Mouse (Mus musculus) liver, postnatal 0 days (tissue): ENCODE measurements at regions not wholly inside any gene's neighbourhood (a gene's known extent, or its start where the extent isn't known, plus 50 kb on each side); places are given as distances from the start of the nearest gene placed in this dataset.

Experiments
- CTCF ChIP-seq: sonication (generic); IDR thresholded peaks from 2 replicates; pipeline ENCODE4 v1.5.1; 2016; ENCODE audit warnings: antibody characterized with exemption, low read depth
- EP300 ChIP-seq: IDR thresholded peaks from 2 replicates; pipeline ENCODE4 v1.6.1; 2016; ENCODE audit warnings: antibody characterized with exemption, low read depth, mild to moderate bottlenecking

- TF ChIP-seq EP300 (no peak), CTCF (no peak)
These were observed 417.2 kb upstream of the Apob start for GRCm38 (mm10) chr12:7560245-7560644.
